Mouse (Mus musculus) heart, postnatal 0 days (tissue): ENCODE data around the gene Kmt5b.

Experiments
- CTCF ChIP-seq: IDR thresholded peaks from 2 replicates; pipeline ENCODE4 v1.5.1; 2016; ENCODE audit warnings: antibody characterized with exemption, control low read depth, low read depth
- EP300 ChIP-seq: IDR thresholded peaks from 2 replicates; pipeline ENCODE4 v1.6.1; 2016; ENCODE audit warnings: antibody characterized with exemption, low read depth

DNA sequence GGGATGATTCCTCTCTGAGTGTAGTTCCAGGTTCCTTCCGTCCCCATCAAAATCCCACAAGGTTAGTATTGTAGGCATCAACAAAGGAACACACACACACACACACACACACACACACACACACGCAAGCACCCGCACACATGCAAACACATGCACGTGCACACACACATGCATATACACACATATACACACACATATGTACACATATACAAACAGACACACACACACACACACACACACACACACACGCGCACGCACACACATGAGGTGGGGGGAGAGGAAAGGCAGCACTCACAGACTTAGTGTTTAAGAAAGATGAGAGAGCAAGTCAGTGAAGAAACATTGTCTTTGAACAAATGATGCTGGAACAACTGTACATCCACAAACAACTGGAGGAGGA is 23.9 kb upstream of the Kmt5b start:
- TF ChIP-seq CTCF (no peak), EP300 (no peak)
